12 mouse cellular contexts compared by ENCODE assay signal in the genomic region with DNA sequence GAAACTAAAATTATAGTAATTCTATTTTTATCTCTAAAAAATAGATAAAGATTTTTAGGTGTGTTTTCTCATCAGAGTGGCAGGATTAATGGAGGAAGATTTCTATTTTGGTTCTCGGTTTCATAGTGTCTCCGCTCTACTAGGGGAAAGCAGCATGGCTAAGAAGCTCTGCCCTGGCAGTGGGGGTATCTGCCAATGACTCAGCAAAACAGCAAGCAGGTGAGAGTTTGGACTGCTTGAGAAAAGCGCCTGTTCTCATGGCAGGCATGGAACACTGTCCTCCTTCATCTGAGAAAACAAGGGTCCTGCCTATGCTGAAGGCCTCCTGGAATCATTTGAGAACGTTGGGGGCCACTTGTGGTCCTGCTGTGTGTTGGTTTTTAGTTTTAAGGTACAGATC. TPM values are rescaled to one million over a fixed set of nuclear protein-coding genes. Genes with fewer than 3 reads are reported as not detected.
"Had no signal": no experiment of that assay in that cellular context is flagged by ENCODE, and none has a peak within 500 bp of the region (broad histone marks: within the 10 kb centered on the region; RNA-seq: fewer than 3 reads in every experiment).

No protein-coding gene starts in this region.

- H3K9ac ChIP-seq: limb, embryonic 13.5 days had no signal

- H3K27me3 ChIP-seq: limb, embryonic 13.5 days had no signal

- H3K9me3 ChIP-seq: limb, embryonic 10.5 days; limb, embryonic 13.5 days had no signal

- H3K27ac ChIP-seq: kidney, postnatal 0 days; limb, embryonic 10.5 days; limb, embryonic 13.5 days; stomach, postnatal 0 days had no signal

- ATAC-seq: intestine, postnatal 0 days had no signal

- H3K4me2 ChIP-seq: limb, embryonic 13.5 days; midbrain, embryonic 11.5 days had no signal

- H3K4me3 ChIP-seq: limb, embryonic 10.5 days; limb, embryonic 13.5 days had no signal

- H3K4me1 ChIP-seq: limb, embryonic 10.5 days had no signal

- DNase-seq: kidney, adult 2 months; lung, adult 2 months; lung, postnatal 14 days; lung, postnatal 4 days had no signal

RNA-seq across cellular contexts. Expression of gene Lypd6b, which starts 12.3 kb away (rescaled TPM):
- total RNA-seq: liver, adult 2 months; megakaryocyte-erythroid progenitor cell, adult 5-6 weeks had no signal
- polyA plus RNA-seq: liver, adult 2 months had no signal
